Mouse (Mus musculus): ENCODE data around the gene Ccdc33. TPM values are rescaled to one million over a fixed set of nuclear protein-coding genes. Genes with fewer than 3 reads are reported as not detected.

The Ccdc33 gene
- total RNA-seq, 1 experiment = 0.13 TPM

- no peak overlapping the region for H3K9ac ChIP-seq (ENCODE audit: insufficient read depth, low read depth, low read length, poor library complexity, severe bottlenecking)
Measured at GRCm38 (mm10) chr9:58012935-58013334, 105.7 kb downstream of the Ccdc33 start.

GRCm38 (mm10) chr9:58012486-58012885 is 106.1 kb downstream of the Ccdc33 start:
- in situ Hi-C loops (cut with MboI; ENCODE audit: low sequenced_read_pairs in 2 of 2, unreplicated experiment in 2 of 2) = no loop called here
- no peaks in the 10 kb centered on the region for H3K36me3 ChIP-seq (ENCODE audit: control insufficient read depth, insufficient read depth, low read length, poor library complexity, severe bottlenecking)
- H3K27ac ChIP-seq (ENCODE audit: insufficient read depth, low read depth, low read length, poor library complexity, severe bottlenecking) = no peak overlapping the region
- H3K9me3 ChIP-seq (ENCODE audit: control insufficient read depth, insufficient read depth, low read depth, low read length) = no peaks in the 10 kb centered on the region
- no peak overlapping the region for H3K9ac ChIP-seq (ENCODE audit: insufficient read depth, low read depth, low read length, poor library complexity, severe bottlenecking)
- no peak for TF ChIP-seq MAFK (IDR thresholded peaks at IDR 0.05; ENCODE audit: insufficient read depth, low read depth, low read length)
- peaks cover 21 to 31% of the 10 kb centered on the region in 2 experiments for H3K4me1 ChIP-seq (ENCODE audit: control insufficient read depth in 2 of 2, insufficient read depth in 2 of 2, low read length in 2 of 2, poor library complexity in 1 of 2)
- DNase-seq (ENCODE audit: low read depth, low spot score) = no peak
- no peak overlapping the region for H3K4me3 ChIP-seq (ENCODE audit: insufficient read depth in 1 of 2, low read depth in 1 of 2, low read length in 2 of 2, poor library complexity in 1 of 2, severe bottlenecking in 1 of 2)

More at GRCm38 (mm10) chr9:58012935-58013334, 105.7 kb downstream of the Ccdc33 start:
- H3K4me3 ChIP-seq (ENCODE audit: insufficient read depth in 1 of 2, low read depth in 1 of 2, low read length in 2 of 2, poor library complexity in 1 of 2, severe bottlenecking in 1 of 2) = no peak overlapping the region
- H3K27ac ChIP-seq (ENCODE audit: insufficient read depth, low read depth, low read length, poor library complexity, severe bottlenecking) = no peak overlapping the region
- H3K9me3 ChIP-seq (ENCODE audit: control insufficient read depth, insufficient read depth, low read depth, low read length) = no peaks in the 10 kb centered on the region
- TF ChIP-seq ZC3H11A (IDR thresholded peaks at IDR 0.05; ENCODE audit: borderline replicate concordance, low read depth, low read length) (no peak), MAFK (IDR thresholded peaks at IDR 0.05; ENCODE audit: insufficient read depth, low read depth, low read length) (no peak), ZNF384 (IDR thresholded peaks at IDR 0.05; ENCODE audit: low read depth, low read length) (no peak), HCFC1 (IDR thresholded peaks at IDR 0.05; ENCODE audit: borderline replicate concordance, insufficient read depth, low read length) (no peak), CHD2 (IDR thresholded peaks at IDR 0.05; ENCODE audit: low read depth, low read length) (no peak)
- no peaks in the 10 kb centered on the region for H3K36me3 ChIP-seq (ENCODE audit: control insufficient read depth, insufficient read depth, low read length, poor library complexity, severe bottlenecking)
- peaks cover 21 to 31% of the 10 kb centered on the region in 2 experiments for H3K4me1 ChIP-seq (ENCODE audit: control insufficient read depth in 2 of 2, insufficient read depth in 2 of 2, low read length in 2 of 2, poor library complexity in 1 of 2)
- in situ Hi-C loops (cut with MboI; ENCODE audit: low sequenced_read_pairs in 2 of 2, unreplicated experiment in 2 of 2) = no loop called here
- no peak for DNase-seq (ENCODE audit: low read depth, low spot score)

- Histone ChIP-seq H3K9ac (ENCODE audit: insufficient read depth, low read depth, low read length, poor library complexity, severe bottlenecking) (no peak overlapping the region), H3K9me3 (ENCODE audit: control insufficient read depth, insufficient read depth, low read depth, low read length) (no peaks in the 10 kb centered on the region), H3K4me3 (ENCODE audit: insufficient read depth in 1 of 2, low read depth in 1 of 2, low read length in 2 of 2, poor library complexity in 1 of 2, severe bottlenecking in 1 of 2) (no peak overlapping the region), H3K27ac (ENCODE audit: insufficient read depth, low read depth, low read length, poor library complexity, severe bottlenecking) (no peak overlapping the region), H3K36me3 (ENCODE audit: control insufficient read depth, insufficient read depth, low read length, poor library complexity, severe bottlenecking) (no peaks in the 10 kb centered on the region), H3K4me1 (ENCODE audit: control insufficient read depth in 2 of 2, insufficient read depth in 2 of 2, low read length in 2 of 2, poor library complexity in 1 of 2) (peaks cover 21 to 31% of the 10 kb centered on the region in 2 experiments)
- no peak for TF ChIP-seq ZNF384 (IDR thresholded peaks at IDR 0.05; ENCODE audit: low read depth, low read length)
- TF ChIP-seq HCFC1 (IDR thresholded peaks at IDR 0.05; ENCODE audit: borderline replicate concordance, insufficient read depth, low read length) = no peak
- TF ChIP-seq ZC3H11A (IDR thresholded peaks at IDR 0.05; ENCODE audit: borderline replicate concordance, low read depth, low read length) = no peak
- no peak for TF ChIP-seq CHD2 (IDR thresholded peaks at IDR 0.05; ENCODE audit: low read depth, low read length)
- in situ Hi-C loops (cut with MboI; ENCODE audit: low sequenced_read_pairs in 2 of 2, unreplicated experiment in 2 of 2) = no loop called here
- no peak for DNase-seq (ENCODE audit: low read depth, low spot score)
Measured at GRCm38 (mm10) chr9:58011552-58011951, 107.1 kb downstream of the Ccdc33 start.

GRCm38 (mm10) chr9:58011027-58011426 is 107.6 kb downstream of the Ccdc33 start:
- Histone ChIP-seq H3K9me3 (ENCODE audit: control insufficient read depth, insufficient read depth, low read depth, low read length) (no peaks in the 10 kb centered on the region), H3K27ac (ENCODE audit: insufficient read depth, low read depth, low read length, poor library complexity, severe bottlenecking) (no peak overlapping the region), H3K9ac (ENCODE audit: insufficient read depth, low read depth, low read length, poor library complexity, severe bottlenecking) (no peak overlapping the region), H3K4me1 (ENCODE audit: control insufficient read depth in 2 of 2, insufficient read depth in 2 of 2, low read length in 2 of 2, poor library complexity in 1 of 2) (peaks cover 21 to 31% of the 10 kb centered on the region in 2 experiments), H3K4me3 (ENCODE audit: insufficient read depth in 1 of 2, low read depth in 1 of 2, low read length in 2 of 2, poor library complexity in 1 of 2, severe bottlenecking in 1 of 2) (no peak overlapping the region), H3K36me3 (ENCODE audit: control insufficient read depth, insufficient read depth, low read length, poor library complexity, severe bottlenecking) (no peaks in the 10 kb centered on the region; the same call in 1 of the 2 replicates)
- DNase-seq (ENCODE audit: low read depth, low spot score) = no peak
- in situ Hi-C loops (cut with MboI; ENCODE audit: low sequenced_read_pairs in 2 of 2, unreplicated experiment in 2 of 2) = no loop called here
- no peak for TF ChIP-seq ZNF384 (IDR thresholded peaks at IDR 0.05; ENCODE audit: low read depth, low read length)
- no peak for TF ChIP-seq CHD2 (IDR thresholded peaks at IDR 0.05; ENCODE audit: low read depth, low read length)
- TF ChIP-seq ZC3H11A (IDR thresholded peaks at IDR 0.05; ENCODE audit: borderline replicate concordance, low read depth, low read length) = no peak
- no peak for TF ChIP-seq MAFK (IDR thresholded peaks at IDR 0.05; ENCODE audit: insufficient read depth, low read depth, low read length)
- TF ChIP-seq HCFC1 (IDR thresholded peaks at IDR 0.05; ENCODE audit: borderline replicate concordance, insufficient read depth, low read length) = no peak

- in situ Hi-C loops (cut with MboI; ENCODE audit: low sequenced_read_pairs in 2 of 2, unreplicated experiment in 2 of 2) = no loop called here
- H3K4me3 ChIP-seq (ENCODE audit: insufficient read depth in 1 of 2, low read depth in 1 of 2, low read length in 2 of 2, poor library complexity in 1 of 2, severe bottlenecking in 1 of 2) = no peak overlapping the region
- H3K36me3 ChIP-seq (ENCODE audit: control insufficient read depth, insufficient read depth, low read length, poor library complexity, severe bottlenecking) = no peaks in the 10 kb centered on the region; the same call in 1 of the 2 replicates
- H3K4me1 ChIP-seq (ENCODE audit: control insufficient read depth in 2 of 2, insufficient read depth in 2 of 2, low read length in 2 of 2, poor library complexity in 1 of 2) = peaks cover 21 to 28% of the 10 kb centered on the region in 2 experiments
- TF ChIP-seq CHD2 (IDR thresholded peaks at IDR 0.05; ENCODE audit: low read depth, low read length) (no peak), ZC3H11A (IDR thresholded peaks at IDR 0.05; ENCODE audit: borderline replicate concordance, low read depth, low read length) (no peak), HCFC1 (IDR thresholded peaks at IDR 0.05; ENCODE audit: borderline replicate concordance, insufficient read depth, low read length) (no peak), MAFK (IDR thresholded peaks at IDR 0.05; ENCODE audit: insufficient read depth, low read depth, low read length) (no peak), ZNF384 (IDR thresholded peaks at IDR 0.05; ENCODE audit: low read depth, low read length) (no peak)
- DNase-seq (ENCODE audit: low read depth, low spot score) = no peak
- no peaks in the 10 kb centered on the region for H3K9me3 ChIP-seq (ENCODE audit: control insufficient read depth, insufficient read depth, low read depth, low read length)
- H3K27ac ChIP-seq (ENCODE audit: insufficient read depth, low read depth, low read length, poor library complexity, severe bottlenecking) = no peak overlapping the region
- H3K9ac ChIP-seq (ENCODE audit: insufficient read depth, low read depth, low read length, poor library complexity, severe bottlenecking) = no peak overlapping the region
Measured at GRCm38 (mm10) chr9:58009588-58009987, 109.0 kb downstream of the Ccdc33 start.
